Mouse (Mus musculus): Measurements from ENCODE around the gene Prr29.

DNA sequence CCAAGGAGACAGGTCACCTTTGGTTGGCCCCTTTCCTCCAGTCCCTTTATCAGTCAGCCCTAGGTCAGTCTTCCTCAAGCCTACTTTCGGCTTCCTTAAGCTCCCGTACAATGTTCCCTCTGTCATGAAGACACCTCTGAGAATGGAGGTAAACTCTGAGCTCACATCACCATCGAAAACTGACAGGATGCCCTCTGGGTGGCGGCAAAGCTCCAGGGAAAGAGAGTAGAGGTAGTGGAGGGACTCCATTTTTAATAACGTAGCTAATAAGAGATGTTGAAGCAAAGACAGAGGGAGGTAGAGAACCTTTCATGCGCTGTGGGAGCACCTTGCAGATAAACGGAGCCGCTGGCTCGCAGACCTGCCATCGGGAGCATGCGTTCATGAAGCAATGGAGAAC, 15.7 kb downstream of the Prr29 start:
- TF ChIP-seq CTCF (IDR thresholded peaks at IDR 0.05) (peak; percentile 63), EP300 (IDR thresholded peaks at IDR 0.05) (no peak)

Data from lung, postnatal 0 days (tissue).